Mouse (Mus musculus) Muller cell, postnatal 12 days (primary cell): Measurements from ENCODE around the gene Arl16.
"Not testable (repeated sequence)": the region's sequence is repeated elsewhere in the genome, so short reads cannot be mapped to it uniquely, and the experiment has no call there.

ENCODE experiments used
- DNase-seq: peaks from one replicate; pipeline ENCODE4 v3.0.0-alpha.2; 2015; ENCODE audit errors: inconsistent ontology term

The Arl16 gene

GRCm38 (mm10) chr11:120467051-120467735, at the start of gene Arl16:
Gene Arl16 (minus strand): TSS chr11:120467607.
- peak; percentile 99 for DNase-seq

- DNase-seq: no peak
These were observed 49.7 kb upstream of the Arl16 start for GRCm38 (mm10) chr11:120517147-120517546.

GRCm38 (mm10) chr11:120515611-120516010, 48.2 kb upstream of the Arl16 start:
- peak; percentile 69 for DNase-seq

GRCm38 (mm10) chr11:120514262-120514661, 46.9 kb upstream of the Arl16 start:
- DNase-seq: not testable (repeated sequence)

GRCm38 (mm10) chr11:120512790-120513453, 45.5 kb upstream of the Arl16 start:
- peak; percentile 81 for DNase-seq

GRCm38 (mm10) chr11:120510375-120511030, 43.1 kb upstream of the Arl16 start:
- peak; percentile 19 for DNase-seq

DNA sequence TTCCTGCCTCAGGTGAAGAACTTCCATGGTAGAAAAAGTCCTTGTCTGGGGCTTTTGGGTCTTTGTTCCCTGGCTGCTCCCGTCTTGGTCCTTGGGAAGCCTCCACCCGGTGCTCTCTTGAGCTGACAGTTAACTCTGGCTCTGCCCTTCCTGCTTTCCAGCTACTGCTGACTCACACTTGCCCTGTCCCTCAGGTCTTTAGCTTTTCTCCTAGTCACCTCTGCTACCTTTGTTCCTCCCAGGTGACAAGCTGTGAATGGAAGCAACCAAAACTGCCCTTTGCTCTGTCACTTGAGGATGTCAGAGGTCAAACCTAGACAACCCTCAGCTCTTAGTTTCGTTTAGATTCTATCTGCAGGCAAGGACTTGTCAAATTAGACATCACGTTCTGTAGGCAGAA, 42.5 kb upstream of the Arl16 start:
- no peak for DNase-seq

GRCm38 (mm10) chr11:120508290-120508870, 41.0 kb upstream of the Arl16 start:
- no peak for DNase-seq

- no peak for DNase-seq
These were observed 40.3 kb upstream of the Arl16 start for GRCm38 (mm10) chr11:120507611-120508289.

GRCm38 (mm10) chr11:120506899-120507298, 39.5 kb upstream of the Arl16 start:
- DNase-seq: no peak

- no peak for DNase-seq
These were observed 38.3 kb upstream of the Arl16 start for GRCm38 (mm10) chr11:120505661-120506060.

DNA sequence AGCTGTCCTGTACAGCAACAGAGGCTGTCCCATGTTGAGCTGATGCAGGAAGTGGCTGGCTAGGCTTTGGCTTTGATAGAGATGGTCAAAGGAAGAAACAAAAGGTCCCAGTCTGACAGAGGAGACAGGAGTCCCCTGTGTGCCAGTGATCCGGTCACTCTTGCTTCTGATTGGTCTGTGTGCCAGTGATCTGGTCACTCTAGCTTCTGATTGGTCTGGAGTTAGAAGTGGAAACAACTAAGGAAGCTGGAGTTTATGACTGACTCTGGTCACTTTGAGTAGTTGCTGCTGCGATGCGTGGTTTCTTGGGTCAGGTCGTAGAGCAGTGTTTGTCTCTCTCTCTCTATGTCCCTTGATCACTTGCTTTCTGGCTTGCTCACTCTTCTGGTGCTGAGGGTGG, 34.3 kb upstream of the Arl16 start:
- DNase-seq: no peak

DNA sequence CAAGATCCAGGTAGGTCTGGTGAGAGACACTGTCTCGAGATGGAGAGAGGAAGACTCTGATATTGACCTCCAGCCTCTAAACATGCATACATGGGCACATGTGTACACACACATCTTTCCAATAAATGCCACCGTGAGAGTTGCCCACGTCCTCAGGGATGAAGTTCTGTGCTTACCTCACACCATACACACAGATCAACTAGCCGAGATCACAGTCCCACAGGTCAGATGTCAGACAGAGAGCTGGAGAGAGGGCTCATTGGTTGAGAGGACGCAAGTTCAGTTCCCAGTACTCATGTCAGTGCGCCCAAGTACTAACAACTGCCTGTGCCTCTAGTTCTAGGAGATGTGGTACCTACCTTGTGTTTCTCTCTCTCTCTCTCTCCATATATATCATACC, 33.6 kb upstream of the Arl16 start:
- DNase-seq: no peak

DNA sequence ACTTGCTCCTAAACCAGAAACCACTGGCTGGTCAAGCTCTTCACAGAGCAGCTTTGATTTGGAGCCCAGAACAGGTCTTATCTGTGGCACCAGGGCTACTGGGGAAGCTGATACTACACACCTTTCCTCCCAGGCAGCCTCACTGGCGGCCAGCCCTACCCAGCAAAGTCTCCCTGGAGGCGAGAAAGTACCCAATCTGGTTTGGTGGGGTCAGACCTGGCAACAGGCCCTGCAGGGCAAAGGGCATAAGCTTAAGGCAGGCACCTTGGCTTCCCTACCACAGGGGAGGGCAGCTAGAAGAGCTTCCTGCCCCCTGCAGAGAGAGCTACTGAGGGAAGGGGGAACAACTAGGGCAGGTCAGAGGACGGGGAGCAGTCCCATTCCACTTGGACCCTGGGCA, 33.0 kb upstream of the Arl16 start:
- no peak for DNase-seq

- no peak for DNase-seq
These were observed 32.5 kb upstream of the Arl16 start for GRCm38 (mm10) chr11:120499894-120500293.

- no peak for DNase-seq
These were observed 31.5 kb upstream of the Arl16 start for GRCm38 (mm10) chr11:120498891-120499290.

DNA sequence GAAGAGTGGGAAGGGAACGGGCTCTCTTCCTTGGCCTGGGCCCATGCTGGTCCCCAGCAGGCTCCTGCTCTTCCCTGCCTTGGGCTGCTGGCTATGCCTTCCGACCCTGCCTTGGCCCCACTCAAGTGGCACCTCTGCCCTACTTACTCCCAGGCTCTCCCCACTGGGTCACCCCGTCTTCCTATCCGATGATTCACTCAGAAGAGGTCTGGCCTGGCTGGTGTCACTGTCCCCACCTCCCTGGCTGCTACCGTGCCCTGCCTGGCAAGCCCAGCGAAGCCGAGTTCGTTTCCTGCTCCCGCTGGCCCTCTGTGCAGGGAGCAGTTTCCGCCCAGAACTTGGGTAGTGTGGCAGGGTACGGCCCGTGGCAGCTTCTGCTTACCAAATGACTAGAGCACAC, 30.8 kb upstream of the Arl16 start:
- no peak for DNase-seq

DNA sequence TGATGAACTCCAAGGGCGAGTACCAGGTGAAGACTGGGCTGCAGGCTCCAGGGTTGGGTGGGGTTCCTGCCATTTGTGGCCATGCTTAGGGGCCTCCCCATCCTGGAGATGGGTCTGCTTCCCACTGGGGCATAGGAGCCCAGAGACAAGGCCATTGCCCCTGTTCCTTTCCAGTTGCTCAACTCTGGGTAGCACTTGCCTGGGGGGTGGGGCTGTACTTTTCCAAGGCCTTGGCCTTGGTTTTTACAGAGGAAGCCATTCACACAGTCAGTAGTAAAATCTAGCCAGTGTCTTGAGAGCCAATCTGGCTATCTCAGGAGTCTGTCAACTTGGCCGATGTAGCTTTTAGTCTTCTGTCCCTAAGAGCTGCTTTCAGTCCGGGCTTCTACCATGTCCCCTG, 30.0 kb upstream of the Arl16 start:
- no peak for DNase-seq

DNA sequence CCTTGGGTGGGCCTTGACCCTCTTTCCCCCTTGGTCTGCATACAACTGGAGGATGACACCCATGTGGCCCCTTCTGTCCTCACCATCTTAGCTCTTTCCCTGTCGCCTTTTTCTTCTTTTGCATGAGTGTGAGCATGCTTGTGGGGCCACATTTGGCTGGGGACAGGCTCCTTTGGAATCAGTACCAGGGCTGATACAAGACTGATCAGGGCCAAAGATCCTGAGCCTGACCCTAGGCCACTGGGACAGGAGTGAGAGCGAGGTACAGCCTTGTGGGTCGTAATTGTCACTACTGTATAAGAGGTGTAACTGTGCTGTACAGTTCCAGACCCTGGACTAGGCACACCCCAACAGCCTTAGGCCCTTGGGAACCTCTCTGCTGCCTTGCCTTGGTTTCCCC, 26.5 kb upstream of the Arl16 start:
- DNase-seq: no peak

DNA sequence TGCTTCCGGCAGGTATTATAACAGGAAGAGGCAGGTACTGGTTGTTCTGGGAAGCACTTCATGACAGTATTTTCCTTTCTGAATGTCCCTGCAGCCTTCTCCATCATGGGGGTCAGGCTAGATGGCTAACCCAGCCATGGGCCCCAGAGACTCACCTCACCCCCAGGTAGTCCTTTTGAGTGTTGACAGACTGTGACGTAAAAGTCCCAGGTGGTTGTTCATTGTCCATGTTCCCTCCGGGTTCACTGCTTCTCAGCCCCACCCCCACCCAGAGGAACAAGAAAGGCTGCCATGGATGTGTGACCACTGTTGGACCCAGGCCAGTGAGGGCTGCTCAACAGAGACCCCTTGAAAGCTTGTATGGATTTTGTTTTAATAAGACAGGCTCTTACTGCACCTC, 25.9 kb upstream of the Arl16 start:
- no peak for DNase-seq

DNA sequence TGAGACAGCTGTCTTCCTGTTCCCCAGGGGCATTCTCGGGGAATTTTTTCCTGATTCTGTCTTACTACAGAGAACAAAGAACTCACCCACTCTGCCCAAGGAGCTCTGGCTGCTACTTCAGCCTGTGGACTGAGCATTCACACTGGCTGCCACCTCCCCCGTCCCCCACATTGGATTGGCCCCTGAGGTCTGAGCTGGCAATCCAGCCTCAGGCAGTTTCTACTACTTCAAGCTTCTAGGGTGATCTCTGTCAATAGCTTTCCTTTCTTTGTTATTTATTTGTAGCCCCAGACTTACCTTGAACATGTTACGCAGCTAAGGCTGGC, 25.4 kb upstream of the Arl16 start:
- no peak for DNase-seq
